20 mouse cellular contexts compared by ENCODE assay signal in genomic region chr5:122506462-122506861, GRCm38 (mm10). TPM values are rescaled to one million over a fixed set of nuclear protein-coding genes. Genes with fewer than 3 reads are reported as not detected.
A peak's percentile ranks its signal among the peaks of the same experiment; 100 is the strongest.
DNase-seq lines count a peak whose midpoint lies in the region; ATAC-seq and TF ChIP-seq lines count a peak whose summit lies in the region.
"Had no signal": no experiment of that assay in that cellular context is flagged by ENCODE, and none has a peak within 500 bp of the region (broad histone marks: within the 10 kb centered on the region; RNA-seq: fewer than 3 reads in every experiment).

No protein-coding gene starts in this region.

- 89% methylated on average over 3 of the region's 3 CpGs for WGBS in cerebellum, adult 2 months
- WGBS in kidney, adult 2 months: 92% methylated on average over 3 of the region's 3 CpGs
- WGBS in kidney, embryonic 15.5 days: 86% methylated on average over 3 of the region's 3 CpGs
- 89% methylated on average over 3 of the region's 3 CpGs for WGBS in midbrain, postnatal 0 days
- WGBS in midbrain, embryonic 13.5 days: 86% methylated on average over 3 of the region's 3 CpGs

- H3K4me2 ChIP-seq in kidney, embryonic 15.5 days: no peak overlapping the region
- H3K4me2 ChIP-seq in midbrain, postnatal 0 days (ENCODE audit: low read depth, low read length, poor library complexity, severe bottlenecking): no peak overlapping the region
- H3K4me2 ChIP-seq in midbrain, embryonic 13.5 days (replicated peaks): no peak overlapping the region
- H3K4me2 ChIP-seq: embryonic facial prominence, embryonic 12.5 days; hindbrain, embryonic 15.5 days; liver, embryonic 11.5 days; neural tube, embryonic 12.5 days had no signal

- H3K27ac ChIP-seq in cerebellum, adult 2 months (ENCODE audit: insufficient read depth, low read length): no peak overlapping the region
- H3K27ac ChIP-seq in kidney, adult 2 months (ENCODE audit: insufficient read depth, low read depth, low read length): no peak overlapping the region
- no peak overlapping the region for H3K27ac ChIP-seq in kidney, embryonic 15.5 days
- no peak overlapping the region for H3K27ac ChIP-seq in midbrain, postnatal 0 days (ENCODE audit: low read depth, low read length)
- H3K27ac ChIP-seq in midbrain, embryonic 13.5 days: no peak overlapping the region
- H3K27ac ChIP-seq: embryonic facial prominence, embryonic 12.5 days; heart, embryonic 10.5 days; hindbrain, embryonic 15.5 days; neural tube, embryonic 12.5 days had no signal

- DNase-seq in cerebellum, adult 2 months: peak in 1 of 2 experiments; percentile 8
- DNase-seq in cerebellum, postnatal 25 days: no peak
- no peak for DNase-seq in kidney, adult 2 months
- DNase-seq in midbrain, postnatal 0 days (ENCODE audit: low spot score): no peak
- DNase-seq in ovary, postnatal 36 days (ENCODE audit: low spot score): no peak
- no peak for DNase-seq in adrenal gland, postnatal 36 days
- DNase-seq: gastrocnemius, postnatal 25 days; heart, postnatal 14 days; kidney, adult 8-10 months; left cerebral cortex, postnatal 4 days; right cerebral cortex, postnatal 14 days; thymus, postnatal 25 days had no signal

- H3K9me3 ChIP-seq in kidney, embryonic 15.5 days (replicated peaks): 0 out of 2 replicates have a peak, but pooled peaks cover 2% of the 10 kb centered on the region
- no peaks in the 10 kb centered on the region for H3K9me3 ChIP-seq in midbrain, postnatal 0 days (ENCODE audit: low read length)
- no peaks in the 10 kb centered on the region for H3K9me3 ChIP-seq in midbrain, embryonic 13.5 days
- H3K9me3 ChIP-seq: hindbrain, embryonic 15.5 days; neural tube, embryonic 12.5 days had no signal

- no peak overlapping the region for H3K4me3 ChIP-seq in cerebellum, adult 2 months (replicated peaks; ENCODE audit: insufficient read depth, low read depth, low read length)
- no peak overlapping the region for H3K4me3 ChIP-seq in kidney, adult 2 months (ENCODE audit: insufficient read depth, low read depth, low read length)
- no peak overlapping the region for H3K4me3 ChIP-seq in kidney, embryonic 15.5 days (replicated peaks)
- no peak overlapping the region for H3K4me3 ChIP-seq in midbrain, postnatal 0 days (ENCODE audit: low read depth, low read length)
- H3K4me3 ChIP-seq in midbrain, embryonic 13.5 days (replicated peaks): no peak overlapping the region
- H3K4me3 ChIP-seq: embryonic facial prominence, embryonic 12.5 days; heart, embryonic 10.5 days; hindbrain, embryonic 15.5 days; neural tube, embryonic 12.5 days had no signal

- 0 out of 2 replicates have a peak, but pooled peaks have one; percentile 20 for TF ChIP-seq CTCF in cerebellum, adult 2 months (IDR thresholded peaks at IDR 0.05; ENCODE audit: borderline replicate concordance, insufficient read depth, low read depth, low read length)
- 0 out of 2 replicates have a peak, but pooled peaks have one; percentile 17 for TF ChIP-seq CTCF in kidney, adult 2 months (conservative IDR thresholded peaks at IDR 0.05; ENCODE audit: insufficient read depth, insufficient read length, low read depth, low read length)
- TF ChIP-seq CTCF in midbrain, postnatal 0 days (IDR thresholded peaks at IDR 0.05): peak; percentile 47

- no peak overlapping the region for H3K9ac ChIP-seq in kidney, embryonic 15.5 days
- no peak overlapping the region for H3K9ac ChIP-seq in midbrain, postnatal 0 days (replicated peaks; ENCODE audit: low read length, poor library complexity, severe bottlenecking)
- H3K9ac ChIP-seq in midbrain, embryonic 13.5 days (replicated peaks): no peak overlapping the region
- H3K9ac ChIP-seq: embryonic facial prominence, embryonic 12.5 days; hindbrain, embryonic 15.5 days; neural tube, embryonic 12.5 days had no signal

- no peaks in the 10 kb centered on the region for H3K36me3 ChIP-seq in kidney, adult 2 months (ENCODE audit: control insufficient read depth, insufficient read depth, low read length)
- no peaks in the 10 kb centered on the region for H3K36me3 ChIP-seq in kidney, embryonic 15.5 days
- H3K36me3 ChIP-seq in midbrain, postnatal 0 days (ENCODE audit: insufficient read depth, low read length): no peaks in the 10 kb centered on the region
- H3K36me3 ChIP-seq in midbrain, embryonic 13.5 days: no peaks in the 10 kb centered on the region
- H3K36me3 ChIP-seq: embryonic facial prominence, embryonic 12.5 days; heart, embryonic 10.5 days; hindbrain, embryonic 15.5 days; neural tube, embryonic 12.5 days had no signal

- H3K27me3 ChIP-seq in cerebellum, adult 2 months (ENCODE audit: control insufficient read depth, insufficient read depth, low read length): no peaks in the 10 kb centered on the region
- H3K27me3 ChIP-seq in kidney, adult 2 months (replicated peaks; ENCODE audit: control insufficient read depth, insufficient read depth, low read length): no peaks in the 10 kb centered on the region
- no peaks in the 10 kb centered on the region for H3K27me3 ChIP-seq in kidney, embryonic 15.5 days
- H3K27me3 ChIP-seq in midbrain, postnatal 0 days (ENCODE audit: insufficient read depth, low read length): no peaks in the 10 kb centered on the region
- no peaks in the 10 kb centered on the region for H3K27me3 ChIP-seq in midbrain, embryonic 13.5 days
- H3K27me3 ChIP-seq: embryonic facial prominence, embryonic 12.5 days; hindbrain, embryonic 15.5 days; neural tube, embryonic 12.5 days; Patski had no signal

- ATAC-seq in kidney, embryonic 15.5 days (replicated peaks; ENCODE audit: low FRiP score): no peak
- ATAC-seq in midbrain, postnatal 0 days (ENCODE audit: low FRiP score): no peak
- no peak for ATAC-seq in midbrain, embryonic 13.5 days
- ATAC-seq: Patski had no signal

- peaks cover 31% of the 10 kb centered on the region for H3K4me1 ChIP-seq in cerebellum, adult 2 months (ENCODE audit: control insufficient read depth, insufficient read depth, low read length)
- H3K4me1 ChIP-seq in kidney, adult 2 months (ENCODE audit: control insufficient read depth, insufficient read depth, low read length): peaks cover 8% of the 10 kb centered on the region; the same call in 1 of the 2 replicates
- peaks cover 37% of the 10 kb centered on the region for H3K4me1 ChIP-seq in kidney, embryonic 15.5 days
- peaks cover 5% of the 10 kb centered on the region; the same call in 1 of the 2 replicates for H3K4me1 ChIP-seq in midbrain, postnatal 0 days (ENCODE audit: insufficient read depth, low read length)
- H3K4me1 ChIP-seq in midbrain, embryonic 13.5 days (replicated peaks): peaks cover 12% of the 10 kb centered on the region

- TF ChIP-seq POLR2A in cerebellum, adult 2 months (IDR thresholded peaks at IDR 0.05; ENCODE audit: borderline replicate concordance, insufficient read depth, low read length): no peak
- no peak for TF ChIP-seq POLR2A in kidney, adult 2 months (IDR thresholded peaks at IDR 0.05; ENCODE audit: low read depth, low read length)

RNA-seq across cellular contexts. Expression of gene Atp2a2, which starts 4.4 kb away (rescaled TPM):
- polyA plus RNA-seq in cerebellum, adult 2 months (2012; rRNA removed): 422 and 482 TPM in 2 replicates
- 94.2 and 96.2 TPM in 2 replicates for polyA plus RNA-seq in kidney, adult 2 months (2012; rRNA removed)
- 37.3 and 37.8 TPM in 2 replicates for polyA plus RNA-seq in kidney, embryonic 15.5 days (2015; fragmentation: Nextera tagmentation; extraction: Ambion mirVana)
- total RNA-seq in midbrain, postnatal 0 days (2014; rRNA removed): 202 and 210 TPM in 2 replicates
- 40.4 and 45.2 TPM in 2 replicates for polyA plus RNA-seq in midbrain, postnatal 0 days (2015; fragmentation: Nextera tagmentation; extraction: Ambion mirVana)
- 35.7 and 40.0 TPM in 2 replicates for polyA plus RNA-seq in midbrain, embryonic 13.5 days (2015; fragmentation: Nextera tagmentation; extraction: Ambion mirVana)
- total RNA-seq in adrenal gland, postnatal 36 days (2021): 100 to 1,000 TPM; 195 to 199 TPM
